Comparison of ENCODE assay signal across 9 mouse cellular contexts in the genomic region with DNA sequence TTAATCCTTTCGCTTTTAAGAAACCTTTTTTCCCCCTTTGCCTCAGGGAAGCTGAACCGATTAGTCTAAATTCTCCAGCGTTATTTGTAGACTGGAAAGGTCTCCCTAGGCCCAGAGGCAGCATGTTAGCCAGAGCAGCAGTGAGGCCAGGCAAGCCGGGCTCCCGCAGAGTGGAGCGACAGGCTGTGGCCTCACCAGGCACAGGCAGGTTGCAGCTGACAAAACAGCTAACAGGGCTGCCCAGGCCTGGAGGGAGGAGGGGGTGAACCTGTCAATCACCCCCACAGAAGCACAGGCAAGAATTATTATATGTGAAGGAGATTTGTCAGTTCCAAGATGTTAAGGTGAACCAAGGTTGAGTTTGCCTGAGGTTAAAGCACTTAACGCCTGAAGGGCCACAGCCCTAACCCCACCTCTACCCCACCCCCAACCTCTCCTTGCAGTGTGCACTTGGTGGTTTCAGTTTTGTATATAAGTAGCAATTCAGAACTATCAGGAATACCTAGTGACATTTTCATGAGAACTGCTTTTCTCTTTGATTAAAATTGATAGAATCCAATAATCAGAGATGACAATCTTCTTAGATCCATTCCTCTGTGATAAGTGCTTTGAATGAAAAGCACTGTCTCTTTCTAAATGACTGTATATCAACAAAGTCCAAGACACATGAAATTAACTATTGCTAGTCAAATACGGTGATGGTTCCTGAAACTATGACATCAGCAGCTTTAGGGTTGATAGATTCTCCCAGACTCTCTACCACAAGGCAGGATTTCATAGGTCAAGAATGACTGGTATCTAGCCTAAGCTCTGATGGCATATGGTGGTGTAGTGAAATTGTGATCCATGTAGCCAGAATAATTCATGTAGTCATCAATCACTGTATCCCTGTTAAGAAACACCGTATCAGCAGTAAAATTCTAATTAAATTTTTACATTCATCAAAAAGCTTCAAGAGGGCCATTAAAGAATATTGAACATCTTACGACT.
DNase-seq lines count a peak whose midpoint lies in the region; ATAC-seq and TF ChIP-seq lines count a peak whose summit lies in the region.
"Had no signal": no experiment of that assay in that cellular context is flagged by ENCODE, and none has a peak within 500 bp of the region (broad histone marks: within the 10 kb centered on the region; RNA-seq: fewer than 3 reads in every experiment).

No protein-coding gene starts in this region.

- DNase-seq in cerebellum, postnatal 36 days, result peak; percentile 3 to 11
- DNase-seq in cerebellum, adult 9-11 months, result no peak
- peak; percentile 30 for DNase-seq in midbrain, postnatal 0 days (ENCODE audit: low spot score)
- DNase-seq in left cerebral cortex, adult 11 months (ENCODE audit: low spot score), result no peak
- DNase-seq in urinary bladder, adult 18-20 months (ENCODE audit: low spot score in 2 of 2), result no peak
- DNase-seq in adipocyte (ENCODE audit: low spot score), result no peak

- H3K27me3 ChIP-seq in forebrain, embryonic 13.5 days, result no peaks in the 10 kb centered on the region
- no peaks in the 10 kb centered on the region for H3K27me3 ChIP-seq in kidney, embryonic 15.5 days
- no peaks in the 10 kb centered on the region for H3K27me3 ChIP-seq in midbrain, postnatal 0 days (ENCODE audit: insufficient read depth, low read length)
- H3K27me3 ChIP-seq: limb, embryonic 13.5 days had no signal

- H3K27ac ChIP-seq in forebrain, embryonic 13.5 days, result no peak overlapping the region
- H3K27ac ChIP-seq in kidney, embryonic 15.5 days, result no peak overlapping the region
- no peak overlapping the region for H3K27ac ChIP-seq in midbrain, postnatal 0 days (ENCODE audit: low read depth, low read length)
- H3K27ac ChIP-seq: limb, embryonic 13.5 days had no signal

- H3K4me1 ChIP-seq in forebrain, embryonic 13.5 days, result peaks cover 13% of the 10 kb centered on the region
- no peaks in the 10 kb centered on the region for H3K4me1 ChIP-seq in kidney, embryonic 15.5 days
- no peaks in the 10 kb centered on the region for H3K4me1 ChIP-seq in midbrain, postnatal 0 days (ENCODE audit: insufficient read depth, low read length)

- no peak overlapping the region; the same call in 1 of the 2 replicates for H3K9ac ChIP-seq in forebrain, embryonic 13.5 days
- no peak overlapping the region for H3K9ac ChIP-seq in kidney, embryonic 15.5 days
- no peak overlapping the region for H3K9ac ChIP-seq in midbrain, postnatal 0 days (replicated peaks; ENCODE audit: low read length, poor library complexity, severe bottlenecking)
- H3K9ac ChIP-seq: limb, embryonic 13.5 days had no signal

- H3K4me2 ChIP-seq in forebrain, embryonic 13.5 days, result 0 out of 2 replicates have a peak overlapping the region, but pooled peaks have one; percentile 7
- no peak overlapping the region for H3K4me2 ChIP-seq in kidney, embryonic 15.5 days
- H3K4me2 ChIP-seq in midbrain, postnatal 0 days (ENCODE audit: low read depth, low read length, poor library complexity, severe bottlenecking), result no peak overlapping the region
- H3K4me2 ChIP-seq: limb, embryonic 13.5 days had no signal

- no peaks in the 10 kb centered on the region for H3K9me3 ChIP-seq in forebrain, embryonic 13.5 days (replicated peaks)
- H3K9me3 ChIP-seq in kidney, embryonic 15.5 days (replicated peaks), result no peaks in the 10 kb centered on the region
- no peaks in the 10 kb centered on the region for H3K9me3 ChIP-seq in midbrain, postnatal 0 days (ENCODE audit: low read length)
- H3K9me3 ChIP-seq: limb, embryonic 13.5 days had no signal

- no peak overlapping the region for H3K4me3 ChIP-seq in forebrain, embryonic 13.5 days
- no peak overlapping the region for H3K4me3 ChIP-seq in kidney, embryonic 15.5 days (replicated peaks)
- no peak overlapping the region for H3K4me3 ChIP-seq in midbrain, postnatal 0 days (ENCODE audit: low read depth, low read length)
- H3K4me3 ChIP-seq: limb, embryonic 13.5 days had no signal

- TF ChIP-seq CTCF in midbrain, postnatal 0 days (IDR thresholded peaks at IDR 0.05), result no peak

- ATAC-seq in forebrain, embryonic 13.5 days, result peak; percentile 96
- peak; percentile 67; the same call in 1 of the 2 replicates for ATAC-seq in kidney, embryonic 15.5 days (replicated peaks; ENCODE audit: low FRiP score)
- ATAC-seq in midbrain, postnatal 0 days (ENCODE audit: low FRiP score), result peak; percentile 75

- no peaks in the 10 kb centered on the region for H3K36me3 ChIP-seq in forebrain, embryonic 13.5 days (ENCODE audit: poor library complexity, severe bottlenecking)
- no peaks in the 10 kb centered on the region for H3K36me3 ChIP-seq in kidney, embryonic 15.5 days
- H3K36me3 ChIP-seq in midbrain, postnatal 0 days (ENCODE audit: insufficient read depth, low read length), result no peaks in the 10 kb centered on the region
- H3K36me3 ChIP-seq: limb, embryonic 13.5 days had no signal

- WGBS in forebrain, embryonic 13.5 days, result 29% methylated on average over 10 of the region's 10 CpGs
- 26% methylated on average over 10 of the region's 10 CpGs for WGBS in kidney, embryonic 15.5 days
- 33% methylated on average over 10 of the region's 10 CpGs for WGBS in midbrain, postnatal 0 days

Comparison
In these comparisons a context has a peak if more than half of its experiments do, and no peak if none do; other contexts are left out.
1. DNase-seq: peak in cerebellum, postnatal 36 days (2 of 2) and midbrain, postnatal 0 days (single experiment); none in cerebellum, adult 9-11 months (single experiment), left cerebral cortex, adult 11 months (single experiment), urinary bladder, adult 18-20 months (0 of 2) and adipocyte (single experiment).
2. Peak in every context shown above with its lines, with median percentiles within 50 percentile points of each other: ATAC-seq.